Mouse (Mus musculus) C2C12 (cell line): ENCODE measurements around the gene Ctsk. TPM values are rescaled to one million over a fixed set of nuclear protein-coding genes. Genes with fewer than 3 reads are reported as not detected.

Source experiments
- H3K27me3 ChIP-seq: one replicate; pipeline ENCODE4 v1.6.1; 2011; ENCODE audit not compliant: control insufficient read depth, insufficient read depth, insufficient read length
- H3K36me3 ChIP-seq: one replicate; pipeline ENCODE4 v1.6.1; 2011; ENCODE audit not compliant: control insufficient read depth, insufficient read depth
- H3K4me3 ChIP-seq: one replicate; pipeline ENCODE4 v1.5.1; 2011; ENCODE audit warnings: mild to moderate bottlenecking, control low read depth; ENCODE audit not compliant: poor library complexity, insufficient read depth, severe bottlenecking
- H3K79me2 ChIP-seq: one replicate; pipeline ENCODE4 v1.6.1; 2011; ENCODE audit not compliant: control insufficient read depth, insufficient read depth
- H3K79me3 ChIP-seq: one replicate; pipeline ENCODE4 v1.6.1; 2011; ENCODE audit warnings: low read depth, control low read depth
- H3ac ChIP-seq: one replicate; pipeline ENCODE3; 2011; ENCODE audit warnings: low read depth; ENCODE audit not compliant: control insufficient read depth, insufficient read length
- CEBPB ChIP-seq: IDR thresholded peaks from one replicate; pipeline ENCODE4 v1.6.1; 2011; ENCODE audit warnings: low read depth, mild to moderate bottlenecking, control low read depth, moderate library complexity
- CTCF ChIP-seq: IDR thresholded peaks from one replicate; pipeline ENCODE4 v1.5.1; 2011; ENCODE audit not compliant: control insufficient read depth, insufficient read depth, insufficient read length
- FOSL1 ChIP-seq: IDR thresholded peaks from one replicate; pipeline ENCODE4 v1.8.0; 2011; ENCODE audit warnings: mild to moderate bottlenecking, low read length; ENCODE audit not compliant: poor library complexity, insufficient read depth, severe bottlenecking
- MAX ChIP-seq: IDR thresholded peaks from one replicate; pipeline ENCODE4 v1.6.1; 2011; ENCODE audit warnings: mild to moderate bottlenecking, control low read depth
- MYOD1 ChIP-seq: IDR thresholded peaks from one replicate; pipeline ENCODE4 v1.6.1; 2011; ENCODE audit warnings: low read depth; ENCODE audit not compliant: control insufficient read depth, insufficient read length
- MYOG ChIP-seq: IDR thresholded peaks from one replicate; pipeline ENCODE4 v1.6.1; 2011; ENCODE audit not compliant: control insufficient read depth, insufficient read length; ENCODE audit errors: extremely low read depth
- USF1 ChIP-seq: IDR thresholded peaks from one replicate; pipeline ENCODE4 v1.6.1; 2011; ENCODE audit warnings: low read depth, mild to moderate bottlenecking, control low read depth, moderate library complexity
- polyA plus RNA-seq: library from polyadenylated mRNA; unstranded; fragments of >200 nt; fragmentation: generic; extraction: Trizol; gene quantifications from one replicate; pipeline ENCODE4 v1.2.1, GENCODE M21; 2012; ENCODE audit warnings: missing spikeins

Ctsk gene
- polyA plus RNA-seq, 1 experiment = 0.07 TPM

DNA sequence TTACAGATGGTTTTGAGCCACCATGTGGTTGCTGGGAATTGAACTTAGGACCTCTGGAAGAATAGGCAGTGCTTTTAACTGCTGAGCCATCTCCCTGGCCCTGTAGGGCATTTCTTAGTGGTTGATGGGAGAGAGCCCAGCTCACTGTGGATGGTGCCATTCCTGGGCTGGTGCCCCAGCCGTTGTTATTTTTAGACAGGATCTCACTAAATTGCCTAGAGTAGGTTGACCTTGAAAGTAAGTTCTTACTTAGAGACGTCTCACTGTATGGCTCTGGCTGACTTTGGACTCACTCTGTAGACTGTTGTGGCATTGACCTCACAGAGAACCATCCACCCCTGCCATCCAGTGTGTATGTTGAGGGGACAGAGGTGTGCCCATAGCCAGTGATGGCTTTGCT is 827 bp upstream of the Ctsk start:
- H3K79me3 ChIP-seq = no peaks in the 10 kb centered on the region
- no peaks in the 10 kb centered on the region for H3K27me3 ChIP-seq
- no peak overlapping the region for H3K4me3 ChIP-seq
- peaks cover 30% of the 10 kb centered on the region for H3K36me3 ChIP-seq
- no peak overlapping the region for H3ac ChIP-seq
- no peaks in the 10 kb centered on the region for H3K79me2 ChIP-seq
- TF ChIP-seq CEBPB (no peak), MAX (no peak), CTCF (no peak)

- Histone ChIP-seq H3ac (no peak overlapping the region), H3K36me3 (peaks cover 17% of the 10 kb centered on the region), H3K4me3 (no peak overlapping the region), H3K79me3 (no peaks in the 10 kb centered on the region), H3K27me3 (no peaks in the 10 kb centered on the region), H3K79me2 (no peaks in the 10 kb centered on the region)
- TF ChIP-seq FOSL1 = no peak
- no peak for TF ChIP-seq MYOD1
Measured at GRCm38 (mm10) chr3:95499496-95500140, 562 bp downstream of the Ctsk start.

GRCm38 (mm10) chr3:95502312-95502711 is 3.3 kb downstream of the Ctsk start:
- no peak overlapping the region for H3K4me3 ChIP-seq
- H3ac ChIP-seq = no peak overlapping the region
- H3K79me2 ChIP-seq = no peaks in the 10 kb centered on the region
- H3K36me3 ChIP-seq = no peaks in the 10 kb centered on the region
- no peak for TF ChIP-seq USF1
- no peak for TF ChIP-seq FOSL1
- no peak for TF ChIP-seq MYOD1
- no peak for TF ChIP-seq MYOG
- no peak for TF ChIP-seq CEBPB
- TF ChIP-seq MAX = no peak
- no peak for TF ChIP-seq CTCF
- H3K79me3 ChIP-seq = no peaks in the 10 kb centered on the region
- H3K27me3 ChIP-seq = no peaks in the 10 kb centered on the region

GRCm38 (mm10) chr3:95509348-95509747 is 10.3 kb downstream of the Ctsk start:
- no peaks in the 10 kb centered on the region for H3K79me3 ChIP-seq
- H3K79me2 ChIP-seq = no peaks in the 10 kb centered on the region
- TF ChIP-seq CTCF = no peak
- H3K4me3 ChIP-seq = no peak overlapping the region
- H3ac ChIP-seq = no peak overlapping the region
- no peaks in the 10 kb centered on the region for H3K27me3 ChIP-seq
- H3K36me3 ChIP-seq = no peaks in the 10 kb centered on the region

DNA sequence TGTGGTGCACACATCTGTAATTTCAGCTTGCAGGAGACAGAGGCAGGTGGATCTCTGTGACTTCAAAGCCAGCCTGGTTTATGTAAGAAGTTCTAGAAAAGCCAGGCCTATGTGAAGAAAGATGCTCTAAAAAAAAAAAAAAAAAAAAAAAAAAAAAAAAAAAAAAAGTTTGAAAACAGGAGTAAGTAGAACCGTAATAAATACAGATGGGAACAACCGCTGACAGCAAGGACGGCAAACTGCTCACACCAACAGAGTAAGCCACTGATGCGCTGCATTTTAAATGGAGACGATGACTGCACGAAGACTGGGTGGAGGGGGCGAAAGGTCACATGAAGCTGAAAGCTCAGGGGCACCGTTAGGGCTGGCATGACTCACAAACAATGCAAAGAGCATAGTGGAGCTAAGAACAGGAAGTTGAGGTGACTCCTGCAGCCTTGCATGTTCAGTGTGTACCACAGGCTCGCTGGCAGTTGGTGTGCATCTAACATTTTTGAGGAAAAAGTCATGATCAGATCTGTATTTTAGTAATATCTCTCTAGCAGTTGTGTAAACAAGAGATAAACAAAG is 12.6 kb downstream of the Ctsk start:
- TF ChIP-seq MYOG (no peak), CTCF (no peak), MYOD1 (no peak), MAX (no peak), CEBPB (no peak), USF1 (no peak), FOSL1 (no peak)
- Histone ChIP-seq H3K79me2 (no peaks in the 10 kb centered on the region), H3K4me3 (no peak overlapping the region), H3K27me3 (no peaks in the 10 kb centered on the region), H3K36me3 (no peaks in the 10 kb centered on the region), H3K79me3 (no peaks in the 10 kb centered on the region), H3ac (no peak overlapping the region)

DNA sequence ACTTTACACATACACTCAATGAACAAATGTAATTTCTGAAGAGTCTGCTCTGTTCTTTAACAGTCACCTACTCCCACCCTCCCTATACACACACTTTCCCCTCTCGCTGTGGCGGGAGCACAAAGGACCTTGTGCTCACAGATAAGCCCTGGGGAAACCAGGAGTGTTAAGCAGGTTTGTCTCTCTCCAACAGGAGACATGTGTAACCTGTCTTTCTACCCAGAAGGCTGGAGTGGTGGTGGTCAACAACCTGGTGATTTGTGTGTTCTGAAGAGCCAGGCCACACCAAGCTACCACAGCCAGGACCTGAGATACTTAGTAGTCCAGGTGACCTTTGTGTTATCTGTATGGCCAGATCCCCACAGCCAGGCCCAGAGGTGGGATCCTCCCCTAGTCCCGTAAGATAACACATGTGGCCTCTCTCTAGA is 17.6 kb downstream of the Ctsk start:
- Histone ChIP-seq H3K27me3 (no peaks in the 10 kb centered on the region), H3K36me3 (no peaks in the 10 kb centered on the region), H3K79me2 (no peaks in the 10 kb centered on the region), H3ac (no peak overlapping the region), H3K4me3 (no peak overlapping the region), H3K79me3 (no peaks in the 10 kb centered on the region)
- TF ChIP-seq MYOG = no peak
- no peak for TF ChIP-seq USF1
- no peak for TF ChIP-seq MYOD1
- TF ChIP-seq MAX = no peak
- TF ChIP-seq FOSL1 = no peak
- no peak for TF ChIP-seq CTCF
- TF ChIP-seq CEBPB = no peak

DNA sequence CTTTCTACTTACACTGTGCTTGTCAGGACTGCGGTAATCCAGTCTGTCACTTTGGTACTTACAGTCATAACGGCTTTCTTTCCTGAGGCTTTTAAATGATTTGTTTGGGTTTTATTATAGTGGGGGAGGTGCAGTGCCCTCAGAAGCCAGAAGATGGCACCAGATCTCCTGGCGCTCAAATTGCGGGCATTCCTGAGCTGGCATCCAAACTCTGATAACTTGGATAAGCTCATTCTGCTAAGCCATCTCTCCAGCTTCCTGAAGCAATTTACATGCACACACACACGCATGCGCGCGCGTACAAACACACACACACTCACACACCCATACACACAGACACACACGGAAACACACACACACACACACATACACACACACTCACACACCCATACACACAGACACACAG is 18.4 kb downstream of the Ctsk start:
- no peak overlapping the region for H3K4me3 ChIP-seq
- TF ChIP-seq USF1 = no peak
- TF ChIP-seq FOSL1 = no peak
- peak; percentile 50 for TF ChIP-seq CTCF
- no peak for TF ChIP-seq MYOG
- no peak for TF ChIP-seq MAX

More for the DNA sequence above, 18.4 kb downstream of the Ctsk start:
- Histone ChIP-seq H3K79me3 (no peaks in the 10 kb centered on the region), H3K36me3 (no peaks in the 10 kb centered on the region), H3K79me2 (no peaks in the 10 kb centered on the region), H3ac (no peak overlapping the region), H3K27me3 (no peaks in the 10 kb centered on the region)
